Mouse (Mus musculus) erythroblast, embryonic 14.5 days (primary cell): ENCODE measurements around the gene Trpv2. TPM values are rescaled to one million over a fixed set of nuclear protein-coding genes. Genes with fewer than 3 reads are reported as not detected.

Source experiments
- H3K27me3 ChIP-seq: 2 replicates; pipeline ENCODE4 v1.6.1; 2012; ENCODE audit warnings: inconsistent platforms; ENCODE audit not compliant: control insufficient read depth
- H3K36me3 ChIP-seq: 2 replicates; pipeline ENCODE4 v1.6.1; 2012; ENCODE audit warnings: mild to moderate bottlenecking, inconsistent platforms; ENCODE audit not compliant: control insufficient read depth
- H3K4me1 ChIP-seq: 2 replicates; pipeline ENCODE4 v1.6.1; 2012; ENCODE audit warnings: inconsistent platforms; ENCODE audit not compliant: control insufficient read depth
- H3K4me3 ChIP-seq: replicated peaks from 2 replicates; pipeline ENCODE3; 2012; ENCODE audit warnings: moderate library complexity, mild to moderate bottlenecking, inconsistent platforms
- H3K9me3 ChIP-seq: 2 replicates; pipeline ENCODE4 v1.6.1; 2012; ENCODE audit warnings: low read length, inconsistent platforms, mixed read lengths; ENCODE audit not compliant: control insufficient read depth
- GATA1 ChIP-seq: IDR thresholded peaks from 2 replicates; pipeline ENCODE4 v1.6.1; 2012; ENCODE audit warnings: low read length, inconsistent platforms, mixed read lengths
- TAL1 ChIP-seq: IDR thresholded peaks from 3 replicates; pipeline ENCODE4 v1.6.1; 2012; ENCODE audit warnings: low read length, inconsistent platforms, mixed read lengths
- polyA plus RNA-seq: library from polyadenylated mRNA; stranded (reverse); fragments of >175 nt; gene quantifications from 2 replicates; pipeline ENCODE4 v1.2.3, GENCODE M21; 2012

The Trpv2 gene
- polyA plus RNA-seq, 1 experiment, result 0.04 TPM

DNA sequence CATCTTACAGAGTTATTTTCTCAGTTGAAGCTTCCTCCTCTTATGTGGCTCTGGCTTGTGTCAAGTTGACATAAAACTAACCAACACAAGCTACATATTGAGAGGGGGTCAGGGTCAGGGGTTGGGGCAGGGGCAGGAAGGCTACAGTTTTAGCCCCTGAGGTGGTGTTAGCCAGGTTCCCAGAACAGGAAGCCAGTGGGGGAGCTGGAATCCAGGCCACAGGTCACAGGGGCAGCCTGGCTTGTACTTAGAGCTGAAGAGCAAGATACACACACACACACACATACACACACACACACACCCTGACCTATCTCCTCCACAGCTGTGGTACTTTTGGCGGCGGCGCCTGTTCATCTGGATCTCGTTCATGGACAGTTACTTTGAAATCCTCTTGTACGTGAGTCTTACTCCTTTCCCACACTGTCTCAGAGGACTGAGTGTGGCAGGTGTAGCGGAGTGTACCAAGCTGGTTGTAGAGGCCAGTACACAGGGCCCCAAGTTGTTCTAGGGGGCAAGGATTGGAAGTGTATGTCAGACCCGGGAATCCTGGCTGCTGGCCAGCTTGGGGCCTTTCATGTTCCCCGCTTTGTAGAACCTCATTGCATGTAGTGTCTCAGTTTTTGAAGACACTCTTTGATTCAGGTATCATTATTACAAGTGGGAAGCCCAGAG, 17.8 kb downstream of the Trpv2 start:
- Histone ChIP-seq H3K4me1 (no peaks in the 10 kb centered on the region), H3K27me3 (no peaks in the 10 kb centered on the region; the same call in 1 of the 2 replicates), H3K4me3 (no peak overlapping the region), H3K36me3 (no peaks in the 10 kb centered on the region), H3K9me3 (no peaks in the 10 kb centered on the region)
- TF ChIP-seq TAL1 (no peak), GATA1 (no peak)

DNA sequence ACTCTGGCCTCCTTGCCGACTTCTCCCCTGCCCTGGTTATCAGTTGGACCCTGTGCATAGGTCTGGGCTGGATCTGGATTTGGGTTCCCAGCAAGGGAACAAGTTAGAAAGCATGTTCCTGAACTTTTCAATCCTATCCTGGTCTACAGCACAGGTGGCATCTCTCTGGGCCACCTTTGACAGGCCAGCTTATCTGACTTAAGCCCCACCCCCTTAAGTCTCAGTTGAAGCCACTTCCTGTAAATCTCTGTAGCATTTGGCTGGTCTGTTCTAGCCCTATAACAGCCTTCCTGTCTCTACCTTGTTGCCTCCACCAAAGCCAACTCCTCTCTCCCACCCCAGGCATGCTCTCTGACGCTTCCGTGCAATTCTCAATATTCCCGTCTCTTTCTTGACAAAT, 24.3 kb downstream of the Trpv2 start:
- H3K4me3 ChIP-seq, result no peak overlapping the region
- peaks cover 7% of the 10 kb centered on the region for H3K36me3 ChIP-seq

DNA sequence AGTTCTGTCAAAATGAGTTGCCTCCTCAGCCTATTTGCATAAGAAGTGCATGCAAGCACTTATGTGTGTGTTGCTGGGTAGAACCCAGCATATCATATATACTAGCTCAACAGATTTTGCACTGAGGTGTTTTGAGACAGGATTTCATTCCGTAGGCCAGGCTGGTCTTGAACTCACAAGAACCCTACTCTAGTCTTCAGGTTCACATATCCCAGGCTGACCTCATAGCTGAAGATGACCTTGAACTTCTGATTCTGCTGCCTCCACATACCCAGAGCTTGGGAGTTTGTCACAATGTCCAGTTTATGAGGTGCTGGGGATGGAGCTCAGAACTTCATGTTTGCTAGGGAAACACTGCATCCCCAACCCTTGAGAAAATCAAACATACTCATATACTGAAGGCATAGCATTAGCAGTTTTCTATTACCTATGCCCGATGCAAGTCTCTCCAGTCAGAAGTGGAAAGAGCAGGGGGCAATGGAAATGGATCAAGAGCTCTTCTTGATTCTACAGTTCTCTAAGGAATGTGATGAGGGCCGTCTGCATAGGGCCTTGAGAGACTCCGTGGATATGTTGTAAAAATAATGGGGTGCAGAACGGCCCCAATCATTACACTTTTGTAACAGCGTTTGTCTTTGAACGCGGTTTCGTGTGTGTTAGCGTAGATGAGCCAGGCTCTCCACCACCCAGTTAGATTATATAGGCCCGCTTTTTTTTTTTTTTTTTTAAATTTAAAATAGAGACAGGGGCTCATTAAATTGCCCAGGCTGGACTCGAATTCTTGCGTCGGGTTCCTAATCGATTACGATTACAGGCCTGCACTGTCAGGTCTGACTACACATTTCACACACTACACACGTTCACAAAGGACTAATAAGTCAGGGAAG, 27.7 kb downstream of the Trpv2 start:
- H3K36me3 ChIP-seq, result peaks cover 41% of the 10 kb centered on the region
- H3K4me1 ChIP-seq, result peaks cover 48% of the 10 kb centered on the region

More for the DNA sequence above, 24.3 kb downstream of the Trpv2 start:
- Histone ChIP-seq H3K27me3 (no peaks in the 10 kb centered on the region; the same call in 1 of the 2 replicates), H3K4me1 (peaks cover 19% of the 10 kb centered on the region), H3K9me3 (no peaks in the 10 kb centered on the region)
- TF ChIP-seq TAL1 (no peak), GATA1 (no peak)

DNA sequence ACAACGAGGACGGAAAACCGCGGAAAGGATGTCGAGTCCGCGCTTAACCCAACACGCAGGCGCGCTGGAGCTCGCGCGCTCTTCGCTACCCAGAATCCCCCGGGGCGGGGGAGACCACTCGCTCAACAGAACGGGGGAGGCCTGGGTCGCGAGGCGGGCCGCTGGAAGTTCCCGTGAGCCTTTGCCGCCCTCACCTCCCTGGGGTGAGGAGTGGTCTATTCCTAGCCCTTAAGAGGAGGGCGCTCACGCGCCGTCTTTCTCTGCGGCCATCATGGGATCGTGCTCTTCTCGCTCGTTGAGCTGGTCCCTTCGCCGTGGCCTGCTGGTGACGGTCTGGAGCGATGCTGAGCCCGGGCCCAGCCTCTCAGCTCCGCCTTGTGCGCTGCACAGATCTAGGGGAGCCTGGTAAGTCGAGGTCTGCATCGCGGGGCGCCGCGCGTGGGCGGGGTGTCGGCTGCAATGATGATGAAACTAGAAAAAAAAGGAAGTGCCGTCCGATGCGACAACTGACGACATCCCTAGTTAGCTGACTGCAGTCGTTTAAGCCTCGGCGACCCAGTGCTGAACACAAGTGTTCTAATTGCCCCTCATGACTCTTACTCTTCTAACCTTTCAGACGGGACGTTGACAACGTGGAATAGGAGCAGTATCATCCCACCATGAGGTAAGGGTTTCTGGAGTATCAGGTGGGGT, 28.5 kb downstream of the Trpv2 start:
- peak overlapping the region; percentile 85 for H3K4me3 ChIP-seq
- no peaks in the 10 kb centered on the region for H3K27me3 ChIP-seq
- H3K4me1 ChIP-seq, result peaks cover 48% of the 10 kb centered on the region
- peaks cover 49% of the 10 kb centered on the region for H3K36me3 ChIP-seq
- TF ChIP-seq TAL1 (no peak), GATA1 (no peak)
- no peaks in the 10 kb centered on the region for H3K9me3 ChIP-seq

More for the DNA sequence above, 27.7 kb downstream of the Trpv2 start:
- peak overlapping the region; percentile 85 for H3K4me3 ChIP-seq
- no peaks in the 10 kb centered on the region; the same call in 1 of the 2 replicates for H3K27me3 ChIP-seq
- no peak for TF ChIP-seq GATA1
- TF ChIP-seq TAL1, result no peak
- no peaks in the 10 kb centered on the region for H3K9me3 ChIP-seq

DNA sequence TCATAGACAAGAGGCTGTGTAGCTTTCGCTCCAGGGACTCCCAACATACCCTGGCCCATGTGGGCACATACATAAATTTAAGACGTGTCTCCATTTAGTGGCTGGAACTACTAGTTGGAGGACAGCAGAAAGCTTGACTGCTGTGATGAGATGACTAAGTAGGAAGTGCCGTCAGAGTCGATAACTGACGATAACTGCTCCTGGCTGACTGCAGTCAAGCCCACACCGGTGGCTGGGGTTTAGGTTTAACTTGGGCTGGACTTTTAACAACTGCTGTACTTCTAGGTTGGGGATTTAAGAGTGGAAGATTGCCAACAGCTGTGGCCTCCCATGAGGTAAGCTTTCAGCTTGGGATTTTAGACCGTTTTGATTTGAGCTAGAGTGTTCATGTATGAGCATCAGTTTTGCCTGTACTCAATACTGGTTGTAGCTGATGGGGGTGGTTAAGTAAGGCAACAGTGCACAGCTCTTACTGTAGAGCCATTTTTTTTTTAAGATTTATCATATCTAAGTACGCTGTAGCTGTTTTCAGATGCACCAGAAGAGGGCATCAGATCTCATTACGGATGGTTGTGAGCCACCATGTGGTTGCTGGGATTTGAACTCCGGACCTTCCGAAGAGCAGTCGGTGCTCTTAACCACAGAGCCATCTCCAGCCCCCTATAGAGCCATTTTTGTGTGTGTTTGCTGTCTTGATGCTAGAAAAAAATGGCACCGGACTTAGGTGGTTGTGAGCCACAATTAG, 29.2 kb downstream of the Trpv2 start:
- H3K27me3 ChIP-seq, result no peaks in the 10 kb centered on the region
- peaks cover 56% of the 10 kb centered on the region for H3K36me3 ChIP-seq
- H3K4me1 ChIP-seq, result peaks cover 45% of the 10 kb centered on the region
- TF ChIP-seq TAL1, result no peak
- no peak for TF ChIP-seq GATA1
- H3K4me3 ChIP-seq, result peak overlapping the region; percentile 85
- no peaks in the 10 kb centered on the region for H3K9me3 ChIP-seq

DNA sequence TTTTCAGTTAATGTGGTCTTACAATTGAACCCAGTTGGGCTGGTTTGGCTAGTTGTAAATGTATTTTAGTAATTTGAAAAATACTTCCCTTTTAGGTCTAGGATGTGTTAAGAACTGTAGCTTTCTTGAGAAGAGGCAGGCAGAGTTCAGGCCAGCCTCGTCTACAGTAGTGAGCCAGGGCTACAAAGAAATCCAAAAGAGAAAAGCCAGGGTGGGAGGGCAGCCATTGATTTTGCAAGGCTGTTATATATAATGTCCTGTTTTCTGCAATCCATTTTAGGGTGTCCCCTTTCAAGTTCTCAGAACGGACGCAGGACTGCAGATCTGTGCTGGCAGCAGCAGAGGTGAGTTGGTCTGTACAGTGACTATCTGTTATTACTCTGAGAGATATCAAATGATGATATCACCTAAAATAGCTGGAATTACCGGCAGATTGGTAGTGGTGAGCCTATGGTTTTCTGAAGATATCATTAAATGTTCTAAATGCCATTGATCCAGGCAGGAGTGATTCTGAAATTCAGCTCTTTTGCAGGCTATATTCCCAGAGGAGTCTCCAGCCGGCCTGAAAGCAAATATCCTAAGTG, 29.9 kb downstream of the Trpv2 start:
- no peaks in the 10 kb centered on the region for H3K27me3 ChIP-seq
- peak overlapping the region; percentile 85 for H3K4me3 ChIP-seq
- peaks cover 50% of the 10 kb centered on the region for H3K4me1 ChIP-seq
- peaks cover 63% of the 10 kb centered on the region for H3K36me3 ChIP-seq
- H3K9me3 ChIP-seq, result no peaks in the 10 kb centered on the region
- no peak for TF ChIP-seq TAL1
- TF ChIP-seq GATA1, result no peak

DNA sequence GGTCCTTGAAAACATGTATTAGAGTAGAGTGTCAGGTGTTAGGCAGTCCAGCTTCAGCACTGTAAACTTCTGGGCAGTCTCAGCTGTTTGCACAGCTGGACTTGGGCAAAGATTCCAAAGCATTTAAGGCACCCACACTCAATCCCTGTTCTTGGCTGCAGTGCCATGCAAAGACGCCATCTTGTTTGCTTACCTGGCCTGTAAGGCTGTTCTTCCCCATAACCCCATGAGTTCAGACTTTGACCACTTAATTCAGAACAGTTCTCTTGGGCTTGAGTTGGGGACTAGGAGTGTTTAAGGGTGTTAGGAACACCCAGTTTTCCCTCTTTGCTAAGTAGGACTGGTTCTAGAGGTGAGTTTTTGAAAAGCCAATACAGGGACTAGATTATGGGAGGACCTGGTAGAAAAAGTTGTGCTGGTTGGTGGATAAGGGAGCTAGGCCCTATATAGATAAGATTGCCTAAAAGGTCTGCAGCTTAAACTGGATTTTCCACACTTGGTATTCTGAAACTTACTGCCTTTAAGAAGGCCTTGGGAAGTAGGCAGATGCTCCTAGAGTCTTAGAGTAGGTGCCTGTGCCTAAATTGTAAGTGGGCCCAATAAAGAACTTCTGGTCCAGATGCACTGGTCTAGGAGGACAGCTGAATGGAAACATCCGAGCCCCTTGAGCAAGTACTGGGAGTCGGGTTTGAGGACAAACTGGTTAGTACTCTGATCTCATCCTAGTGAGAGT, 30.8 kb downstream of the Trpv2 start:
- H3K9me3 ChIP-seq, result no peaks in the 10 kb centered on the region
- peaks cover 51% of the 10 kb centered on the region for H3K4me1 ChIP-seq
- H3K36me3 ChIP-seq, result peaks cover 67% of the 10 kb centered on the region
- H3K27me3 ChIP-seq, result no peaks in the 10 kb centered on the region
- TF ChIP-seq GATA1 (no peak), TAL1 (no peak)
- peak overlapping the region; percentile 85 for H3K4me3 ChIP-seq
